Mouse (Mus musculus) stomach, adult 2 months (tissue): ENCODE measurements around the gene Abhd14b. TPM values are rescaled to one million over a fixed set of nuclear protein-coding genes. Genes with fewer than 3 reads are reported as not detected.

ENCODE experiments used
- polyA plus RNA-seq: library from polyadenylated mRNA; depleted of rRNA; stranded (reverse); fragments of >200 nt; gene quantifications from 2 replicates; pipeline ENCODE4 v1.2.3, GENCODE M21; 2012; rRNA removed

Gene Abhd14b
- polyA plus RNA-seq = 59.6 and 68.4 TPM in 2 replicates

GRCm38 (mm10) chr9:106447348-106447747 lies at the start of gene Abhd14b, which contains the start of gene Abhd14a:
Gene Abhd14b, plus strand, starts transcription at chr9:106447459.
Gene Abhd14a, minus strand, starts transcription at chr9:106447678.

GRCm38 (mm10) chr9:106429221-106430014 lies 17.8 kb upstream of the Abhd14b start, which contains the start of gene Rpl29:
Gene Rpl29, plus strand, starts transcription at chr9:106429454.

GRCm38 (mm10) chr9:106453271-106454070 lies 6.2 kb downstream of the Abhd14b start, which contains the start of gene Pcbp4:
Gene Pcbp4, plus strand, starts transcription at chr9:106453291.

GRCm38 (mm10) chr9:106465571-106466200 lies 18.4 kb downstream of the Abhd14b start, which contains the start of gene Gpr62:
Gene Gpr62, minus strand, starts transcription at chr9:106465938.

GRCm38 (mm10) chr9:106475663-106476001 lies 28.4 kb downstream of the Abhd14b start, which contains the start of gene Rrp9:
Gene Rrp9, plus strand, starts transcription at chr9:106475963.

GRCm38 (mm10) chr9:106476924-106477484 lies 29.7 kb downstream of the Abhd14b start, which contains the start of gene Parp3:
Gene Parp3, minus strand, starts transcription at chr9:106476949.

GRCm38 (mm10) chr9:106499667-106500066 lies 52.4 kb downstream of the Abhd14b start, which contains the start of gene Iqcf1:
Gene Iqcf1, plus strand, starts transcription at chr9:106499967.

Other genes starting within 250 kb of the Abhd14b start
- gene Ppm1m, start 247.7 kb upstream of the Abhd14b start, polyA plus RNA-seq = 14.5 and 21.8 TPM in 2 replicates
- gene Twf2, start 244.4 kb upstream of the Abhd14b start, polyA plus RNA-seq = 19.4 and 22.7 TPM in 2 replicates
- gene Tlr9, start 224.9 kb upstream of the Abhd14b start, polyA plus RNA-seq = 0.48 and 0.87 TPM in 2 replicates
- 82.5 and 83.4 TPM in 2 replicates for gene Alas1, start 198.8 kb upstream of the Abhd14b start, polyA plus RNA-seq
- 6.4 TPM in 2 replicates for gene Poc1a, start 166.4 kb upstream of the Abhd14b start, polyA plus RNA-seq
- 34.0 and 34.3 TPM in 2 replicates for gene Dusp7, start 78.8 kb upstream of the Abhd14b start, polyA plus RNA-seq
- gene Rpl29, start 18.0 kb upstream of the Abhd14b start, polyA plus RNA-seq = 172 and 188 TPM in 2 replicates
- gene Acy1, start 9.1 kb upstream of the Abhd14b start, polyA plus RNA-seq = 12.3 and 15.9 TPM in 2 replicates
- 11.9 and 16.1 TPM in 2 replicates for gene Abhd14a, start 219 bp downstream of the Abhd14b start, polyA plus RNA-seq
- 37.0 and 40.1 TPM in 2 replicates for gene Pcbp4, start 5.8 kb downstream of the Abhd14b start, polyA plus RNA-seq
- 0.19 and 0.33 TPM in 2 replicates for gene Gpr62, start 18.5 kb downstream of the Abhd14b start, polyA plus RNA-seq
- 14.1 and 17.0 TPM in 2 replicates for gene Rrp9, start 28.5 kb downstream of the Abhd14b start, polyA plus RNA-seq
- 19.1 and 26.3 TPM in 2 replicates for gene Parp3, start 29.5 kb downstream of the Abhd14b start, polyA plus RNA-seq
- not detected in 2 replicates for gene Iqcf1, start 52.5 kb downstream of the Abhd14b start, polyA plus RNA-seq
- not detected in 2 replicates for gene Iqcf5, start 67.1 kb downstream of the Abhd14b start, polyA plus RNA-seq
- not detected in 2 replicates for gene Iqcf3, start 114.2 kb downstream of the Abhd14b start, polyA plus RNA-seq
- not detected in 2 replicates for gene Iqcf4, start 123.5 kb downstream of the Abhd14b start, polyA plus RNA-seq
- gene Iqcf6, start 179.1 kb downstream of the Abhd14b start, polyA plus RNA-seq = not detected in 2 replicates
- not detected in 2 replicates for gene Grm2, start 208.6 kb downstream of the Abhd14b start, polyA plus RNA-seq
- 61.4 and 82.8 TPM in 2 replicates for gene Tex264, start 238.5 kb downstream of the Abhd14b start, polyA plus RNA-seq